Mouse (Mus musculus): ENCODE measurements at regions not wholly inside any gene's neighbourhood (a gene's known extent, or its start where the extent isn't known, plus 50 kb on each side); places are given as distances from the start of the nearest gene placed in this dataset.
"Not testable (repeated sequence)": the region's sequence is repeated elsewhere in the genome, so short reads cannot be mapped to it uniquely, and the experiment has no call there.

- no peak for DNase-seq (ENCODE audit: low read depth, low spot score)
Measured at GRCm38 (mm10) chr13:72280343-72280742, 316.8 kb upstream of the Irx1 start.

GRCm38 (mm10) chr13:72280871-72281270 lies 317.3 kb upstream of the Irx1 start:
- no peak for DNase-seq (ENCODE audit: low read depth, low spot score)

- no peak for DNase-seq (ENCODE audit: low read depth, low spot score)
Measured at GRCm38 (mm10) chr13:72282764-72283163, 319.2 kb upstream of the Irx1 start.

GRCm38 (mm10) chr13:72283701-72284100 lies 320.2 kb upstream of the Irx1 start:
- DNase-seq (ENCODE audit: low read depth, low spot score), result no peak

- DNase-seq (ENCODE audit: low read depth, low spot score), result no peak
Measured at GRCm38 (mm10) chr13:72286301-72286700, 322.8 kb upstream of the Irx1 start.

GRCm38 (mm10) chr13:72288381-72289092 lies 325.0 kb upstream of the Irx1 start:
- DNase-seq (ENCODE audit: low read depth, low spot score), result no peak

GRCm38 (mm10) chr13:72289093-72289501 lies 325.6 kb upstream of the Irx1 start:
- DNase-seq (ENCODE audit: low read depth, low spot score), result peak; percentile 41

GRCm38 (mm10) chr13:72292361-72292760 lies 328.8 kb upstream of the Irx1 start:
- DNase-seq (ENCODE audit: low read depth, low spot score), result peak; percentile 62

GRCm38 (mm10) chr13:72293059-72293694 lies 329.7 kb upstream of the Irx1 start:
- no peak for DNase-seq (ENCODE audit: low read depth, low spot score)

- DNase-seq (ENCODE audit: low read depth, low spot score), result peak; percentile 59
Measured at GRCm38 (mm10) chr13:72298264-72298870, 330.3 kb upstream of the Irx2 start.

- DNase-seq (ENCODE audit: low read depth, low spot score), result peak; percentile 71
Measured at GRCm38 (mm10) chr13:72299660-72300059, 329.0 kb upstream of the Irx2 start.

GRCm38 (mm10) chr13:72301114-72301513 lies 327.5 kb upstream of the Irx2 start:
- no peak for DNase-seq (ENCODE audit: low read depth, low spot score)

GRCm38 (mm10) chr13:72301841-72302240 lies 326.8 kb upstream of the Irx2 start:
- no peak for DNase-seq (ENCODE audit: low read depth, low spot score)

- no peak for DNase-seq (ENCODE audit: low read depth, low spot score)
Measured at GRCm38 (mm10) chr13:72302436-72303125, 326.0 kb upstream of the Irx2 start.

GRCm38 (mm10) chr13:72303126-72303760 lies 325.4 kb upstream of the Irx2 start:
- DNase-seq (ENCODE audit: low read depth, low spot score), result no peak

GRCm38 (mm10) chr13:72324041-72324690 lies 304.5 kb upstream of the Irx2 start:
- DNase-seq (ENCODE audit: low read depth, low spot score), result no peak

- not testable (repeated sequence) for DNase-seq (ENCODE audit: low read depth, low spot score)
Measured at GRCm38 (mm10) chr13:72326201-72326600, 302.4 kb upstream of the Irx2 start.

- no peak for DNase-seq (ENCODE audit: low read depth, low spot score)
Measured at GRCm38 (mm10) chr13:72345647-72346133, 282.9 kb upstream of the Irx2 start.

GRCm38 (mm10) chr13:72346207-72346943 lies 282.2 kb upstream of the Irx2 start:
- no peak for DNase-seq (ENCODE audit: low read depth, low spot score)

GRCm38 (mm10) chr13:72346944-72347586 lies 281.6 kb upstream of the Irx2 start:
- no peak for DNase-seq (ENCODE audit: low read depth, low spot score)

Data from mesoderm, embryonic 11.5 days (tissue).